Mouse (Mus musculus): Measurements from ENCODE around the gene Wif1.

Wif1 gene

DNA sequence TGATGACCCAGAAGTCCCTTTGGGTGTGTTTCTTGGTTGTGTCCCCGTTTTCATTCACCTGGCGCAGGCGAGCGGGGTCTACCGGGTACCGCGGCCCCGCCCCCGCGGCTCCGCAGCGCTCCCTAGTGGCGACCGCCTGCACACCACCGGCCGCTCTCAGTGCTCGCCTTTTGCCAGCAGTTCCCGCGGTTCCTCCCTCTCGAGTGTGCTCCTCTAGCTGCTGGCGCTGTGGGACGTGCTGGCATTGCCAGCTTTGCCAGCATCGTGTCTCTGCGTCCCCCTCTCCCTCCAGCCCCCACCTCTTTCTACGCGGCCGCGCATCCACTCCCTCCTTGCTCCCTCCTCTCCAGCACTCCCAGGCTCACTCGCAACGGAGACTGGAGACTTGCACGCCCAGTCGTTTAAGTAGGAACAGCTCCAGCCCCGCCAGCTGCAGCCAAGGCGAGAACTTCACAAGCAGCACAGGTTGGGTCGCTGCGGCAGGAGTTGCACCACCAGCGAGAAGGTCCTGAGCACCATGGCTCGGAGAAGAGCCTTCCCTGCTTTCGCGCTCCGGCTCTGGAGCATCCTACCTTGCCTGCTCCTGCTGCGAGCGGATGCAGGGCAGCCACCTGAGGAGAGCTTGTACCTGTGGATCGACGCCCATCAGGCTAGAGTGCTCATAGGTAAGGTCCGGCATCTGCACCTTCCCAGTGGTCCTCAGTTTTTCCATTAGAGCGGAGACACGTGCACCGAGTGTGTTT is at the start of gene Wif1:
TSS of gene Wif1 (plus strand) at position 135 of the 743 bp plus-strand sequence.
- peak; percentile 39 for DNase-seq (ENCODE audit: low spot score)

DNA sequence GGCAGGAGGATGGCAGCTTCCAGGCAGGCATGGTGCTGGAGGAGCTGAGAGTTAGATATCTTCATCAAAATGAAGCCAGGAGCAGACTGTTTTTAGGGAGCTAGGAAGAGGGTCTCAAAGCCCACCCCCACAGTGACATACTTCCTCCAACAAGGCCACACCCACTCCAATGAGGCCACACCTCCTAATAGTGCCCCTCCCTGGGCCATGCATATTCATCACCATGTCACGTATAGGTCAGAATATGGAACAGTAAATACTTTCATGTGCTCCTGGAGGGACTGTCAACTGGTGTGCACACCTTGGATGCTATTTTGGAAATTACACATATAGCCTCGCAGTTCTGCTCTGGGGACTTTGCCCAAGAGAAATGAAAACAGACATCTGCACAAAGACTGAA is 31.6 kb upstream of the Wif1 start:
- DNase-seq (ENCODE audit: low spot score): no peak

DNA sequence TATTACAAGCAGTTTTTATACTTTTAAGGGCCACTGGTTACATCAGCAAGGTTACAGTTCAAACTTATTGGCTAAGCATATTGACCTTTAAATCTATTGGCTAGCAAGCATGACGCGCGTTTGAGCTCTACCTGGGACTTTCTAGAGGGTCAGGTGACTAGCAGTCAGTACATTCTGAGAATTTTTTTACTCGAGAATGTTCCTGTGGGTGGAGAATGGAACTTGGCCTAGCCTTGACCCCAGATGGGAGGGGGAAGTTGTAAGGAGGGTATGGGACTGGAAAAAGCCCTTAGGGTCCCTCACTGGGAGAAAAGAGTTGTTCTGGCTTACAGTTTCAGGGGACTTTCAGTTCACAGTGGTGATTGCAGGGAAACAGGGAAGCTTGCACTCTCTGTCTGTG is 22.3 kb upstream of the Wif1 start:
- DNase-seq (ENCODE audit: low spot score): no peak

DNA sequence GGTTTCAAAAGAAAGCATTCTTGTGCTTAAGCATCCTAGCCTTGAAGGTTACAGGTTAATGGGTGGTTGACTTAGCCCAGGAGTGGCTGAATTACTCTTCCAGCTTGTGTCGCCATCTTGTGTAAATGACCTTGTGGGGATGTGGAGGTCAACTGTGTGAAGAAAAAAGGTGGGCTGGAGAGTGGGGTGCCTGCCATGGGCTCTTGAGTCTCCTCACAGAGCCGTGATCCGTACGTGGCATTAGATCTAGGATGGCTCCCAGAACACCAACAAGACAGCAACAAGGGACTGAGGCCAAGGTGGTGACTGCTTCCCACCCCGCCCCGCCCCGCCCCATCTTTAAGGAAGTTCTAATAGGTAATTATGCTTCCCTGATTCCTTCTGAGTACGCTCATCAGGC is 17.5 kb upstream of the Wif1 start:
- no peak for DNase-seq (ENCODE audit: low spot score)

DNA sequence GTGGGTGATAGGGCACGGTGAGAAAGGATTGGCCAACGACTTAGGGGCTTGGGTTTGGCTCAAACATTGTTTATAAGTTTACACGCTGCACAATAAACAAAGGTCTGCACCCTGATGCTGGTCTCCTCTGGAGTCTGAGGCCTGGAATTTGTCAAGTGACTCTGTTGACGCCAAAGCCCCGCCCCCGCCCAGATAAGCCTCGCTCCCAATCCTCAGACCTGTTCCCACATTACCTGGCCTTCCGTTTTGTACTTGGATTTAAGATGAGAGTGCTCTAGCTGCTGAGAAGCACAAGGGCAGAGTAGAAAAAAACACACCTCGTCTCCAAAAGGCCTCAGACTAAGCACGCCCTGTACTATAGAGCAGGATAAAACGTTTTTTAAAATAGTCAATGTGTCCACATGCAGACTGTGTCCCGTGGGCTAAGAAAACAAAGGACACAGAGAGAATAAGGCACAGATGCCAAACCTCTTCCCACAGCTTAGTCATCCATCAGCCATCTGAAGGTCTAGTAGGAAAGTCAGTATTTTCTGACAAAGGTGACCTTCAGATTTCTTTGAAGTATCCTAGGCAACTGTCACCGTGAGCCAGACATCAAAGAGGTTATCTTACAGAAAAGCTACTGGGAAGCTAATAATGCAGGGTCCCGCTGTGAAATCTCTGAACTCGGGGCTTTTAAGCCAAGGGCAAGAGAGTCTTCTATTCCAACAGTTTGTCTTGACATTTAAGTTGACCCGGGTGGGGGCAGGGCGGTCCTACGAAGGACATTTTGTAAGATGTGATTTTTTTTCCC is 16.9 kb upstream of the Wif1 start:
- no peak for DNase-seq (ENCODE audit: low spot score)

DNA sequence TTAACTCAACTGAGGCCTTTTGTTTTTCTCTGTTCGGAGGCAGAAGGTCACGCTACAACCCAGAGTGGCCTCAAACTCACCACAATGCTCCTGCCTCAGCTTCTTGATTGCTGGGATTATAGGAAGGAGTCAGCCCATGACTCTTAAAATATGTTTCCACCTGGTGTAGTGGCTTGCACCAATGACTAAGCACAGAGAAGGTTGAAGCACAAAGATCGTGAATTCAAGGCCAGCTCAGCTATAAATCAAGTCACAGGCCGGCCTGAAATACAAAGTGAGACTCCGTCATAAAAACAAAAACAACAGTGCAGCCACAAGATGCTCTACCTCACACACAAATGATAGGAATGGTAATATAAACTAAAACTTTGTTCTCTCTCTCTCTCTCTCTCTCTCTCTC is 10.8 kb upstream of the Wif1 start:
- no peak for DNase-seq (ENCODE audit: low spot score)

DNA sequence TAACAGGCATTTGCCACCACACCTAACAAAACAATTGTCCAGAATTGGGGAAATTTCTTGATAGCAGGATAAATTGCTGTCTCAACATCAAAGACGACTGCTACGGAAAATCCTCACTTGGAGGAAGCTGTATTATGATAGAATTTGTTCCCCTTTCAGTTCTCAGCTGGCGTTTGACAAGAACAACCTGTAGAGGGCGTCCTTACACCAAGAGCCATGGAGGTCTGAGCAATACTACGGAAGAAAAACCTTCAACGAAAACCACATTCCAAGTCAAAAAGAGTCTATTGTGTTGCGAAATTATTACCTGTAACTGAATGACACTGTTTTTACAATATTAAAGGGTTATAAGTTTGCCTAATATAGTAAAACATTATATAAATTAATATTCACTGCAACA is 2.0 kb upstream of the Wif1 start:
- no peak for DNase-seq (ENCODE audit: low spot score)

DNA sequence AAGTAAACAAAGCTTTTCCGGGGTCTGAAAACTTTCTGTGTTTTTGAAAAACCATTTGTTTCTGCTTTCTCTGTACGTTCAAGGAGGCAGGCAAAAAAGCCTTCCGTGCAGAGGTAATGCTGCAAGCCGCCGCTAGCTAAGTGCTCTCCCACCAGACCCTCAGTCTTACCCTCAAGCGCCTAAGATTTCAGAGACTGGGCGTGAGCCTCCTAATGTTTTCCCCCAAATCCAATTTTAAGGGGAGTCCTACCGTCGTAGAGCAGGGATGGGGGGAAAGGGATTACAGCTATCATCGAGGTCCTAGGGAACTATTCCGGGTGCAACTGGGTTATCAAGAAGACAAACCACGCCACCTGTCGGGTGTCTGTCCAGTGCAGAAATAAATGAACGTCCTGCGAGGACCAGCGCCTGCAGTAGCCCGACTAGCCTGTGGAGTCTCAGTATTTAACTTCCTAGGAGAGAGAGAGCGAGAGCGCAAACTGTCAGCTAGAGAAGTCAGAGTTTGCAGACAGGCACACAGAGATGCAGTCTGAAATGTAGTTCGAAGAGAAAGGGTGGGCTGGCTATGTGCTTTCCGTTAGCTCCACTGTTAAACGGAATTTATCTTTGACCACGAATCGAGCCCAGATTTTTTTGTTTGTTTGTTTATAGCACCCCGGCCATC is 500 bp upstream of the Wif1 start:
- DNase-seq (ENCODE audit: low spot score): peak; percentile 39

DNA sequence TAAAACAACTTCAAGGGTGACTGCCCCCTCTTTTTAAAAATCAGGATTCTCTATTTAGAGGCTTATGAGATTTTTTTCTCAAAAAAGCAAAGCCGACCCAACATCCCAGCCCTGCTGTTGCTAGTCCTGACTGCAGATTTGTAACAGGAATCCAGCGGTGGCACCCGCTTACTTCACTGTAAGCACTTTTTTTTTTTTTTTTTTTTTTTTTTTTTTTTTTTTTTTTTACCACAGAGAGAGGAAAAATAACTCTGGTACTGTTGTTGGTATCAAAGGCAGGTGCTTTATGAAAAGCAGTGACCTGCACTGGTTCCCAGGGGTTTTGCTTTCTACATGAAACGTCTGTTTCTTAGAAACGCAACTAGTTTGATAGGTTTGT is 798 bp downstream of the Wif1 start:
- no peak for DNase-seq (ENCODE audit: low spot score)

DNA sequence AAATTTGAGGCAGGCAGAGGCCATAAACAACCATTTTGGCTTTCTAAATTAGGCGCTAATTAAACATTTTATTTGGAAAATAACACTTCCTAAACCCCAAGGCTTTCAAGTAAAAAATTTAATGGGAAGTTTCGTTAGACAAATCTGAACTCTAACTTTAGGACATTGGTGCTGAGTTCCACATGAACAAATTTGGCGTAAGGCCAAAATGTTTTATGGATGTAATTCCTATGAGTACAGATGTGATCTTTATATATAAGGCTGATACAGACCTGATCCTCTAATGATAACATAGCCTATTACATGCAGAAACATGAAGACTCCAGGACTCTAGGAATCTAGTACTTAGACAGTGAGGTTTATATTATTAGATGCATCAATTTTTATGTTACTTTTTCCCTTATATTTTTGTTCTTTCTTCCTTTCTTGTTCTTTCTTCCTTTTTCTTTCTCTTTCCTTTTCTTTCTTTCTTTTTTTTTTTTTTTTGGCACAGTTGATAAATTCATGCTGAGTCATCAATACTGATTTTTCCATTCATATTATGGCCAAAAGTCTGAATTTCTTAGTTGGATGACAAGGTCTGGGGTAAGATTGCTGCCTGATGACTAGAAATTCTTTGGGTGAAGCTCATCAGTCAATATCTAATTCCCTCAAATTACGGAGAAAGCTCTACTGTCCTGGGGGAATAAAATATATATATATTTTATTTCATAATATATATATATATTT is 5.0 kb downstream of the Wif1 start:
- no peak for DNase-seq (ENCODE audit: low spot score)

DNA sequence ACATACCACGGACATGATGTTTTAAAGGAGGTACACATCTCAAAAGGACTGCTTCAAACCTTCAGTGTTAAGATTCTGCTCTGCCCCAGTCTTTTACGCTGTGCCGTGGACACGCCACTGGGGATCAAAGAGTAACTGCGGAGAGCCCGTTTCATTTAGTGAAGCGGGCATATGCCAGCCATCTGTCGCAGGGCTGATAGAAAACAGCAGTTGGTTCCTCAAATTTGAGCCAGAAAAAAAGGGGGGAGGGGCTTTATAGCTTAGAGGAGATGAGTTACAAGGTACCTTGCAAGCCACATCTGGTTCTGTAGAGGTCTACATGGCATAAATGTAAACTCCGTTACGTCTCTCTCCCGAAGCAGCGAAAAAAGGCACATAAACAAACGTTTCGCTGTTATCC is 7.2 kb downstream of the Wif1 start:
- no peak for DNase-seq (ENCODE audit: low spot score)

DNA sequence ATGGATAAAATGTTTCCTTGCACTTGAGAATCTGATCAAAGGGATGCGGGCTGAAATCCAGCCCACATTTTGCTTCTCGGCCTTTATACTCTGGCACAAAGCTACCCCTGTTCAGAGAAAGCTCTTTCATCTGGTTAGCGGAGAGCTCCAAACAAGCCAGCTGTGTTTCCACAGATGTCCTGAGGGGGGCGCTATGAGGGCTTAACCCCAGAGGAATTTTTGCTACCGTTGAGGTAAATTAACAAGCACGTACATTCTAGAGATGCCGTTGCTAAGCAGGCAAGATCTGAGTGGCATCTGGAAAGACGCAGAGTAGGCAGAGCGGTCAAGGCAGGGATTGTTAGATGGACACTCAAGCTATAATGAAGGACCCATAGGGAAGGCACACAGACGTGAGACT is 13.7 kb downstream of the Wif1 start:
- DNase-seq (ENCODE audit: low spot score): no peak

DNA sequence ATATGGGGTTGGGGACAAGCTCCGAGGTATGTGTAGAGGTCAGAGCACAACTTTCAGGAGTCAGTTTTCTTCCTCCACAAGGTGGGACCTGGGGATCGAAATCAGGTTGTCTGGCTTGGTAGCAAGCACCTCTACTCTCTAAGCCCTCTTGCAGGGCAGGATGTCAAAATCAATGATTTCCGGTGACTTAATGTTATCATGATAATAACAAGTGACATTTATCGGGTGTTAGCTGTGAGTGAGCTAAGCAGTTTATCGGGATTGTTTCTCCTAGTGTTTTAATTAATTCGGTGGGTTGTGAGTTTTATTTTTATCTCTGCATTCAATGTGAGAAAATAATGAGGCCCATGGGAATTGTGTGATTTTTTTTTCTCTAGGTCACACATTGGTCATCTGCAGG is 18.3 kb downstream of the Wif1 start:
- no peak for DNase-seq (ENCODE audit: low spot score)

DNA sequence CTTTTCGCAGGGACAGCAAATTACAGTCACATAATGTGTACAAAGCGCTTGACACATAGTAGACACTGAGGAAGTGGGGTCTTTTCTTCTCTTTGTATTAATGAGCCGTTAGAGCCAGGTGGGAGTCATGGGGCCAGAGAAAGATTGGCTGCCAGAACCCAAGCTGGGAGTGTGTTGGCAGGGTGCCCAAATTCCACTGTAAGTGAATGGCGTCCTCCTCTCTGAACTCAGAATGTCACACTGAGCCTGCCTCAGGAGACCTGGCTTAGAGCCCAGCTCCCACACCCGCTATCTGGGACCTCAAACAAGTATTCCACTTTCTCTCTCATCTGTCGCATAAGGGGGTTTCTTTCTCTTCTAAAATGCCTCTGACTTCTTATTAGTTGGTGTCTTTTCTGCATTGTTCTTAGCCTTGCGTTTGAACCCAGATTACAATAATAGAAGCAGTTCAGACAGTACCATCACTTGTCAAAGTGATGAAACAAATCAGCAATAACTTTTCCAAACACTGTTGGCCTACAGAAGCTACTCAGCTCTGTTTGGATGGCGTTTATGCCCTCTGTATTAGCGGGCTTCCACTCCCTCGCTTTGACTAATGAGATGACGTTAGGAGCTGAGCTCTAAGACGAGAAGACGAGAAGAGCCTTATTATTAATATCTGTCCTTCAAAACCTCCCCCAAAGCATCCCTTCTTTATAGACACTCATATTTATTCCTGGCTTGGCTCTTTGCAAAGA is 21.9 kb downstream of the Wif1 start:
- no peak for DNase-seq (ENCODE audit: low spot score)

DNA sequence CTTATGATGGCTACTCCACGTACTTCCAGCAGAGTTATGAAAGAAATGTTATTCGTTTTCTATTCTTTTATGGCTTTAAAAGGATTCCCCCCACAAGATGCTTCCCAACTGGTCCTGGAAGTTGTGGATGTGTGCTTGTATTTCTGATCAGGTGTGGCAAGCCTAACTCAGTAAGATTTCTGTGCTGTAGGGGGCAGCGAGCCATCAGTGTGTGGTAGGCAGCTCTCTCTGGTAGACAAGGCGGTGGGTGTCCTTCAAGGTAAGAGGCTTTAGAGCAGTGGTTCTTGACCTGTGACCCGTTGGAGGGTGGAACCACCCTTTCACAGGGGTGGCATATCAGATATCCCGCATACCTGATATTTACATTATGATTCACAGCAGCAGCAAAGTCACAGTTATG is 23.1 kb downstream of the Wif1 start:
- no peak for DNase-seq (ENCODE audit: low spot score)

DNA sequence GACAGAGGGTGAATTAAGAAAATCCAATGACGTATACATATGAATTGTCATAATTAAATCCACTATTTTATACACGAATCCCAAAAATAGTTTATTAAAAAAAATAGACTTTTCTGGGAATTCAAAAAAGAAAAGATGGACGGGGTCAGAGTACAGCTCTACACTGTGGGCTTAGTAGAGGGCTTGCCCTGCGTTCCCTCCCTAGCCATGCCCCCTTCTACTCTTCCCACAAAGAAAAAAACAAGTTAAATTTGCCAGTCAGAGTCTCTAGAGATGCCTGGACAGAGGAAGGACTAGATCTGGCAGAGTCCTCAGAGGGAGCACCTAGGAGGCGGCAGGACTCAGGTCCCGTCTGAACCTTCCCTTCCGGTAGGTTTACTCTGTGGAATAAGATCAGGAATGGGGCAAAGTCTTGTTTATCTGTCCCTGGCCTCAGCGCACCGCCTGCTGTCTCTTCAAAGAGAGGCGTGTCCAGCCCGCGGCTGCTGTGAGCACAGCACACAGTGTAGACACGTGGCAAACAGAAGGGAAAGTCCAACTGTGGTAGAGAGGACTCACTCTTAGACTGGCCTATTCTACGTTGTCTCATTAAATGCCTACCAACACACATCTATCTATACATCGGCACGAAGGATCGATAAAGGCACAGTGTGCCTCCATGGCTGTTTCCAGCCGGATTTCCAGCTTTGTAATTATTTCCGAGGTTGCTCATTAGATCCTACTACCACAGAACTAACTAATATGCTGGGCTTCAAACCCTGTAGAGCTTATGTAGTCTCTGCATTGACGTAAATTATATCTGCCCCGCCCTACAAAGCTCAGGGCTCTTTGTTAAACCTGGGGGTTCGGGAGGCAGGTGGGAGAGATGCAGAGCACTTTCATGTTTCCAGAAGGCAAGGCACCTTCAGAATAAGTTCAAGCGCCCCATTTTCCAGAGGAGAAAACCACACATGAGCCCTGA is 25.6 kb downstream of the Wif1 start:
- DNase-seq (ENCODE audit: low spot score): no peak

DNA sequence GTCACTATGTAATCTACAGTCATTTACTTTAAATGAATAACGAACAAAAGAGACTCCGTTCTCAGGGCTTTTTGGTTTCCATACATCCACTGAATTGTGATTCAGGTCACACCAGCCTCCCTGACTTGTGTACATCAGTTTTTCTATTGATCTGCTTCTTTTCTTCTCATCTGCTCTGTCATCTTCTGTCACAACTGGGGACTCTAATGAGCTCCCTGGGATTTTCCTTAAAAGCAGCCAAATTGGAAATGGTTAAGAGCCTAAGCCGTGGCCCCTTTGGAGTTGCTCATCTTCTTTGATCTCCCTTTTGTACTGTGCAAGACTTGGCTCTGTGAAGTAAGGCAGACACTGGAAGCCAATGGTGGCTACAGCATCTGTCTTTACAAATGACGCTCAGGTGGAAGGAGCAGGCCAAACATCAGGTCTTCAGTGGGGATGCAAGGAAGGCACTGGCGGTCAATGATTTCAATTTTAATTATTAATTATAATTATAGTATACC is 27.6 kb downstream of the Wif1 start:
- no peak for DNase-seq (ENCODE audit: low spot score)

DNA sequence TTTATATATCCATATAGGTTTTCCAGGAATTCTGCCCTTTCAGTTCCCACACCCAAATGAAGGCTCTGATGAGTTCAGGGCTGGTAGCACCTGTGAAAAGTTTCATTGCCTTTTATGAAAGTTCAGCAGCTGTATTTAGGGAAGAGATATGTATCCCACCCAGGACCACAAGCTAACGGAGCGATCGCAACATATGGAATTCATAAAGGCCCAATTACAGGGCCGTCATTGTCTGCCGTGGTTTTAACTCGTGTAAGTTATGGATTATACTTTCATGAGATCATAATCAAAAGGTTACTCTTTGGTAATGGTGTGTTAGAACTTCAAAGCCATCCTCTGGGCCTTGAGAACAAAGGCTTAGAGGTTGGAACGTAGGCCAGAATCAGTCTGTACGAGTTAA is 28.9 kb downstream of the Wif1 start:
- DNase-seq (ENCODE audit: low spot score): no peak

DNA sequence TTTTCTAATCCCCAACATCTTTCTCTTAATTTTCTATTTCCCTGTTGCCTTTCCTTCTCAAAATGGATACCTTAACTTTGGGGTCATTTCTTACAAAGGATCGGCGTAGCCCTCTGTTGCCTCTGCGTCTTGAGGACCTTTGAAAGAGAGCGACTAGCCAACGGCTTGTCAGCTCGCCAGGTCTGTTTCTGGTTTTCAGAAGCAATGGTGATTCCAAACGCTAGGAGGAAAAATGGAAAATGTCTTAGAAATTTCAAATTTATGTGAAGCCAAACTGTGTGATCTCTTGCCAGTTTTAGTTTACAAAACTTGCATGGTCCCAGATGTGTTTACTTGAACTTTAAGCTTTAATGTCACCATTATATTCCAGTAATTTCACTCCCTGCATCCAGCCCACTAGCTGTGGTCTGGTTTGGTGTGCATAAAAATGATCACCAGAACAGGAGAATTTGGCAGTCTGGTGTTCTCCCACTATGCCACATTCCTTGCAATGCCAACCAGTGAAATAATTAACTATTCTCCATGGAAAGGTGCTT is 33.7 kb downstream of the Wif1 start:
- DNase-seq (ENCODE audit: low spot score): no peak

DNA sequence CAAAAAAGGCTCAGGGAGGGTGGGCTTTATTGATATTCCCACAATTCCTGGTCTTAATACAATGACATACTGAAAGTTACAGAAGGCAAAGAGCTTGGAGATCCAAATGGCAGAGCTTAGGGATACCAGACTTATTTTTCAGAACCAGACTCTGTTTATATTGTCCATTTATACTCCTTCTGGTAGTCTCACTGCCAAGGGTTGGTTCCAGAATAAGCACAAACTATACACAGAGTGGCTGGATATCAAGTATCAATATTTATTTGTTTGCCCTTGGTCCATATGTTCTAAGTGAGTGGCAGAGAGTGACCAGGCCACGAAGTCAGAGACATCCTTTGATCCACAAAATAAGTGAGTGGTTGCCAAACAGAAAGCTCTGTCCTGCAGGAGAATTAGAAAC is 34.2 kb downstream of the Wif1 start:
- DNase-seq (ENCODE audit: low spot score): no peak
